Mouse (Mus musculus): Measurements from ENCODE around the gene Rassf5.
A peak's percentile ranks its signal among the peaks of the same experiment; 100 is the strongest.
"Not testable (repeated sequence)": the region's sequence is repeated elsewhere in the genome, so short reads cannot be mapped to it uniquely, and the experiment has no call there.

The Rassf5 gene

GRCm38 (mm10) chr1:131252516-131253250, 7.6 kb upstream of the Rassf5 start:
- DNase-seq = not testable (repeated sequence)

- peak; percentile 35 for DNase-seq
Observed at GRCm38 (mm10) chr1:131246433-131247395, 1.7 kb upstream of the Rassf5 start.

- DNase-seq = peak; percentile 59
Observed at GRCm38 (mm10) chr1:131245926-131246325, 868 bp upstream of the Rassf5 start.

GRCm38 (mm10) chr1:131244536-131245088, 446 bp downstream of the Rassf5 start:
- DNase-seq = peak; percentile 39

- DNase-seq = no peak
Observed at GRCm38 (mm10) chr1:131242956-131243355, 2.1 kb downstream of the Rassf5 start.

- DNase-seq = no peak
Observed at GRCm38 (mm10) chr1:131239576-131240193, 5.4 kb downstream of the Rassf5 start.

GRCm38 (mm10) chr1:131238931-131239381, 6.1 kb downstream of the Rassf5 start:
- no peak for DNase-seq

GRCm38 (mm10) chr1:131236077-131236476, 9.0 kb downstream of the Rassf5 start:
- DNase-seq = no peak

- no peak for DNase-seq
Observed at GRCm38 (mm10) chr1:131233527-131233926, 11.5 kb downstream of the Rassf5 start.

- DNase-seq = no peak
Observed at GRCm38 (mm10) chr1:131228659-131229058, 16.4 kb downstream of the Rassf5 start.

GRCm38 (mm10) chr1:131228225-131228624, 16.8 kb downstream of the Rassf5 start:
- DNase-seq = no peak

GRCm38 (mm10) chr1:131224848-131225471, 20.1 kb downstream of the Rassf5 start:
- no peak for DNase-seq

- DNase-seq = no peak
Observed at GRCm38 (mm10) chr1:131223345-131223744, 21.7 kb downstream of the Rassf5 start.

GRCm38 (mm10) chr1:131221822-131222590, 23.1 kb downstream of the Rassf5 start:
- DNase-seq = no peak

GRCm38 (mm10) chr1:131218933-131219332, 26.1 kb downstream of the Rassf5 start:
- DNase-seq = no peak

GRCm38 (mm10) chr1:131213361-131213760, 31.7 kb downstream of the Rassf5 start:
- no peak for DNase-seq

- no peak for DNase-seq
Observed at GRCm38 (mm10) chr1:131212956-131213355, 32.1 kb downstream of the Rassf5 start.

GRCm38 (mm10) chr1:131211655-131212054, 33.4 kb downstream of the Rassf5 start:
- no peak for DNase-seq

GRCm38 (mm10) chr1:131209971-131210426, 35.1 kb downstream of the Rassf5 start:
- peak; percentile 20 for DNase-seq

- DNase-seq = no peak
Observed at GRCm38 (mm10) chr1:131208800-131209199, 36.3 kb downstream of the Rassf5 start.

GRCm38 (mm10) chr1:131208081-131208480, 37.0 kb downstream of the Rassf5 start:
- DNase-seq = no peak

All from right cerebral cortex, postnatal 4 days (tissue).